Mouse (Mus musculus): Measurements from ENCODE around the gene Vat1.

GRCm38 (mm10) chr11:101415306-101415705, 50.7 kb downstream of the Vat1 start:
- TF ChIP-seq POLR2A (IDR thresholded peaks at IDR 0.05; ENCODE audit: low read depth, low read length) (no peak), CTCF (IDR thresholded peaks at IDR 0.05; ENCODE audit: extremely low read depth, insufficient read length, insufficient replicate concordance, low read depth, low read length) (no peak)

Data from small intestine, adult 2 months (tissue).